Mouse (Mus musculus): ENCODE measurements around the gene Mcoln3.

- TF ChIP-seq USF1 (IDR thresholded peaks at IDR 0.05; ENCODE audit: low read depth, low read length), result peak; percentile 96
- TF ChIP-seq EP300 (IDR thresholded peaks at IDR 0.05; ENCODE audit: low read length), result peak; percentile 99
- no peak; a peak in 1 of 4 replicates for TF ChIP-seq CTCF (conservative IDR thresholded peaks at IDR 0.05 in 1 of 2, IDR thresholded peaks at IDR 0.05 in 1 of 2; ENCODE audit: low read depth in 2 of 2, low read length in 2 of 2)
- peak; percentile 33; the same call in 1 of the 2 replicates for TF ChIP-seq HCFC1 (IDR thresholded peaks at IDR 0.05; ENCODE audit: low read depth, low read length)
- peak; percentile 55; the same call in 1 of the 2 replicates for TF ChIP-seq ZMIZ1 (IDR thresholded peaks at IDR 0.05; ENCODE audit: low read depth, low read length)
- peak; percentile 76 for TF ChIP-seq ELF1 (IDR thresholded peaks at IDR 0.05; ENCODE audit: low read depth, low read length)
- peak; percentile 83 for TF ChIP-seq CHD2 (IDR thresholded peaks at IDR 0.05; ENCODE audit: low read length)
- TF ChIP-seq JUND (conservative IDR thresholded peaks at IDR 0.05; ENCODE audit: low read depth, low read length), result peak; percentile 55; the same call in 1 of the 2 replicates
- peak; percentile 52 for TF ChIP-seq POLR2A (IDR thresholded peaks at IDR 0.05; ENCODE audit: low read depth, low read length)
- TF ChIP-seq MYC (IDR thresholded peaks at IDR 0.05; ENCODE audit: low read depth, low read length), result peak; percentile 96
- peak; percentile 100 for TF ChIP-seq TCF12 (IDR thresholded peaks at IDR 0.05; ENCODE audit: low read depth, low read length)
- TF ChIP-seq UBTF (IDR thresholded peaks at IDR 0.05; ENCODE audit: low read depth, low read length), result no peak
- TF ChIP-seq ZNF384 (IDR thresholded peaks at IDR 0.05; ENCODE audit: low read depth, low read length), result peak; percentile 62
These were observed 17.6 kb downstream of the Mcoln3 start for GRCm38 (mm10) chr3:146134834-146135233.
